Mouse (Mus musculus) embryonic facial prominence, embryonic 15.5 days (tissue): ENCODE measurements at regions not wholly inside any gene's neighbourhood (a gene's known extent, or its start where the extent isn't known, plus 50 kb on each side); places are given as distances from the start of the nearest gene placed in this dataset.
A peak's percentile ranks its signal among the peaks of the same experiment; 100 is the strongest.
"Not testable (repeated sequence)": the region's sequence is repeated elsewhere in the genome, so short reads cannot be mapped to it uniquely, and the experiment has no call there.

ENCODE experiments used
- ATAC-seq: fragments of 200-750 bp; cut with Nextera tagmentation; 2 replicates; pipeline ENCODE4 v1.8.0; 2017; ENCODE audit warnings: low read depth, moderate TSS enrichment; ENCODE audit not compliant: insufficient number of reproducible peaks, low FRiP score, low TSS enrichment
- H3K27ac ChIP-seq: fragments of 300-500 bp; sonication (generic); replicated peaks from 2 replicates; pipeline ENCODE4 v1.5.1; 2015; ENCODE audit warnings: mild to moderate bottlenecking, inconsistent platforms
- H3K27me3 ChIP-seq: fragments of 300-500 bp; sonication (generic); 2 replicates; pipeline ENCODE4 v1.6.1; 2015; ENCODE audit warnings: inconsistent platforms
- H3K36me3 ChIP-seq: fragments of 300-500 bp; sonication (generic); 2 replicates; pipeline ENCODE4 v1.6.1; 2015; ENCODE audit warnings: mild to moderate bottlenecking, inconsistent platforms
- H3K4me1 ChIP-seq: fragments of 300-500 bp; sonication (generic); 2 replicates; pipeline ENCODE4 v1.6.1; 2015; ENCODE audit warnings: inconsistent platforms
- H3K4me2 ChIP-seq: fragments of 300-500 bp; sonication (generic); replicated peaks from 2 replicates; pipeline ENCODE4 v1.6.1; 2015; ENCODE audit warnings: mild to moderate bottlenecking, inconsistent platforms
- H3K4me3 ChIP-seq: fragments of 300-500 bp; sonication (generic); replicated peaks from 2 replicates; pipeline ENCODE4 v1.5.1; 2015; ENCODE audit warnings: mild to moderate bottlenecking, inconsistent platforms
- H3K9ac ChIP-seq: fragments of 300-500 bp; sonication (generic); 2 replicates; pipeline ENCODE4 v1.6.1; 2015; ENCODE audit warnings: inconsistent platforms
- H3K9me3 ChIP-seq: fragments of 300-500 bp; sonication (generic); replicated peaks from 2 replicates; pipeline ENCODE4 v1.6.1; 2016; ENCODE audit warnings: inconsistent platforms
- WGBS: fragments of 180-500 bp; shearing (Covaris S2); methylation state at CpG from one replicate; pipeline ENCODE4 v1.1.7; 2015; 5-methylcytosine and 5-hydroxymethylcytosine counted together

GRCm38 (mm10) chr19:33010886-33011446, 253.7 kb downstream of the Pten start:
- H3K4me2 ChIP-seq = 0 out of 2 replicates have a peak overlapping the region, but pooled peaks have one; percentile 1
- H3K9me3 ChIP-seq = no peaks in the 10 kb centered on the region
- 36% methylated on average over 11 of the region's 11 CpGs for WGBS
- H3K36me3 ChIP-seq = no peaks in the 10 kb centered on the region
- no peak overlapping the region for H3K9ac ChIP-seq
- H3K27me3 ChIP-seq = no peaks in the 10 kb centered on the region
- no peak overlapping the region for H3K4me3 ChIP-seq
- peaks cover 21% of the 10 kb centered on the region for H3K4me1 ChIP-seq
- peak overlapping the region; percentile 82 for H3K27ac ChIP-seq
- peak; percentile 85 for ATAC-seq

GRCm38 (mm10) chr19:33014879-33015278, 257.6 kb downstream of the Pten start:
- 86% methylated on average over 9 of the region's 9 CpGs for WGBS
- H3K9ac ChIP-seq, H3K27me3 ChIP-seq, H3K4me2 ChIP-seq, ATAC-seq, H3K4me3 ChIP-seq, H3K9me3 ChIP-seq, H3K27ac ChIP-seq, H3K36me3 ChIP-seq: not testable (repeated sequence)
- peaks cover 21% of the 10 kb centered on the region for H3K4me1 ChIP-seq

- Histone ChIP-seq H3K4me3 (no peak overlapping the region), H3K27ac (no peak overlapping the region), H3K27me3 (no peaks in the 10 kb centered on the region), H3K9me3 (no peaks in the 10 kb centered on the region), H3K4me1 (peaks cover 14% of the 10 kb centered on the region; the same call in 1 of the 2 replicates), H3K4me2 (no peak overlapping the region), H3K36me3 (no peaks in the 10 kb centered on the region), H3K9ac (no peak overlapping the region)
- ATAC-seq = no peak
- WGBS = 60% methylated on average over 3 of the region's 3 CpGs
These were observed 263.9 kb downstream of the Pten start for GRCm38 (mm10) chr19:33021161-33021560.

GRCm38 (mm10) chr19:33022839-33023428, 265.6 kb downstream of the Pten start:
- H3K9ac ChIP-seq = no peak overlapping the region
- no peak for ATAC-seq

GRCm38 (mm10) chr19:33029688-33030444, 272.6 kb downstream of the Pten start:
- peak; percentile 29; the same call in 1 of the 2 replicates for ATAC-seq
- Histone ChIP-seq H3K4me2 (no peak overlapping the region), H3K36me3 (no peaks in the 10 kb centered on the region), H3K9ac (no peak overlapping the region), H3K27ac (peak overlapping the region; percentile 52), H3K4me1 (peaks cover 7% of the 10 kb centered on the region; the same call in 1 of the 2 replicates), H3K27me3 (no peaks in the 10 kb centered on the region), H3K9me3 (no peaks in the 10 kb centered on the region), H3K4me3 (no peak overlapping the region)
- 59% methylated on average over 5 of the region's 5 CpGs for whole genome bisulfite sequencing

More at GRCm38 (mm10) chr19:33022839-33023428, 265.6 kb downstream of the Pten start:
- H3K27ac ChIP-seq = peak overlapping the region; percentile 52; the same call in 1 of the 2 replicates
- H3K9me3 ChIP-seq = no peaks in the 10 kb centered on the region
- H3K4me2 ChIP-seq = no peak overlapping the region
- whole genome bisulfite sequencing = 39% methylated on average over 2 of the region's 2 CpGs
- H3K27me3 ChIP-seq = no peaks in the 10 kb centered on the region
- H3K4me1 ChIP-seq = peaks cover 14% of the 10 kb centered on the region; the same call in 1 of the 2 replicates
- H3K4me3 ChIP-seq = no peak overlapping the region
- H3K36me3 ChIP-seq = no peaks in the 10 kb centered on the region

GRCm38 (mm10) chr19:33040512-33040911, 283.2 kb downstream of the Pten start:
- H3K9me3 ChIP-seq = no peaks in the 10 kb centered on the region
- H3K4me1 ChIP-seq = peaks cover 5% of the 10 kb centered on the region; the same call in 1 of the 2 replicates
- no peak overlapping the region for H3K4me2 ChIP-seq
- no peaks in the 10 kb centered on the region for H3K27me3 ChIP-seq
- no peak overlapping the region for H3K27ac ChIP-seq
- no peak overlapping the region for H3K9ac ChIP-seq
- no peak overlapping the region for H3K4me3 ChIP-seq
- no peak for ATAC-seq
- 66% methylated on average over 5 of the region's 5 CpGs for WGBS
- no peaks in the 10 kb centered on the region for H3K36me3 ChIP-seq

- Histone ChIP-seq H3K36me3 (no peaks in the 10 kb centered on the region), H3K9ac (no peak overlapping the region), H3K27ac (no peak overlapping the region), H3K4me1 (peaks cover 5% of the 10 kb centered on the region; the same call in 1 of the 2 replicates), H3K9me3 (no peaks in the 10 kb centered on the region), H3K4me3 (no peak overlapping the region), H3K4me2 (no peak overlapping the region), H3K27me3 (no peaks in the 10 kb centered on the region)
- WGBS = 66% methylated on average over 6 of the region's 6 CpGs
- ATAC-seq = no peak
These were observed 283.7 kb downstream of the Pten start for GRCm38 (mm10) chr19:33040991-33041390.

GRCm38 (mm10) chr19:33042760-33043159, 285.5 kb downstream of the Pten start:
- no peak overlapping the region for H3K4me3 ChIP-seq
- no peaks in the 10 kb centered on the region for H3K27me3 ChIP-seq
- WGBS = 78% methylated on average over 2 of the region's 2 CpGs
- H3K4me2 ChIP-seq = no peak overlapping the region
- no peak for ATAC-seq
- H3K36me3 ChIP-seq = no peaks in the 10 kb centered on the region
- H3K4me1 ChIP-seq = no peaks in the 10 kb centered on the region
- no peaks in the 10 kb centered on the region for H3K9me3 ChIP-seq
- H3K9ac ChIP-seq = no peak overlapping the region
- H3K27ac ChIP-seq = no peak overlapping the region

- Histone ChIP-seq H3K4me3 (no peak overlapping the region), H3K9ac (no peak overlapping the region), H3K27me3 (no peaks in the 10 kb centered on the region), H3K4me2 (no peak overlapping the region), H3K36me3 (no peaks in the 10 kb centered on the region), H3K9me3 (no peaks in the 10 kb centered on the region), H3K27ac (no peak overlapping the region), H3K4me1 (no peaks in the 10 kb centered on the region)
- WGBS = 79% methylated on average over 3 of the region's 3 CpGs
- no peak for ATAC-seq
These were observed 286.4 kb downstream of the Pten start for GRCm38 (mm10) chr19:33043696-33044095.

GRCm38 (mm10) chr19:33048754-33049442, 291.6 kb downstream of the Pten start:
- Histone ChIP-seq H3K4me3 (no peak overlapping the region), H3K27me3 (no peaks in the 10 kb centered on the region), H3K36me3 (no peaks in the 10 kb centered on the region), H3K9me3 (no peaks in the 10 kb centered on the region), H3K27ac (no peak overlapping the region), H3K4me1 (no peaks in the 10 kb centered on the region), H3K9ac (no peak overlapping the region), H3K4me2 (no peak overlapping the region)
- 42% methylated on average over 9 of the region's 9 CpGs for WGBS
- no peak for ATAC-seq
